Mouse (Mus musculus) 416B (cell line): ENCODE data around the gene Enah.
A peak's percentile ranks its signal among the peaks of the same experiment; 100 is the strongest.

Experiments used
- DNase-seq: peaks from one replicate; pipeline ENCODE4 v3.0.0; 2011; ENCODE audit warnings: low read depth

The Enah gene

GRCm38 (mm10) chr1:181873086-181873920 is 146.5 kb downstream of the Enah start:
- peak; percentile 73 for DNase-seq

- DNase-seq: peak; percentile 88
These were observed 147.2 kb downstream of the Enah start for GRCm38 (mm10) chr1:181872639-181873038.

- peak; percentile 87 for DNase-seq
These were observed 153.1 kb downstream of the Enah start for GRCm38 (mm10) chr1:181866429-181867280.

- DNase-seq: peak; percentile 70
These were observed 153.9 kb downstream of the Enah start for GRCm38 (mm10) chr1:181865863-181866216.

- no peak for DNase-seq
These were observed 154.6 kb downstream of the Enah start for GRCm38 (mm10) chr1:181864971-181865862.

- no peak for DNase-seq
These were observed 156.4 kb downstream of the Enah start for GRCm38 (mm10) chr1:181863431-181863830.

- no peak for DNase-seq
These were observed 157.0 kb downstream of the Enah start for GRCm38 (mm10) chr1:181862676-181863374.

- DNase-seq: peak; percentile 57
These were observed 158.4 kb downstream of the Enah start for GRCm38 (mm10) chr1:181861181-181861902.

- DNase-seq: peak; percentile 100
These were observed 159.1 kb downstream of the Enah start for GRCm38 (mm10) chr1:181860659-181861058.

GRCm38 (mm10) chr1:181856329-181856728 is 163.5 kb downstream of the Enah start:
- DNase-seq: no peak

- DNase-seq: no peak
These were observed 165.0 kb downstream of the Enah start for GRCm38 (mm10) chr1:181854829-181855228.

- no peak for DNase-seq
These were observed 166.6 kb downstream of the Enah start for GRCm38 (mm10) chr1:181853081-181853736.

GRCm38 (mm10) chr1:181852466-181852865 is 167.3 kb downstream of the Enah start:
- DNase-seq: no peak

- no peak for DNase-seq
These were observed 168.1 kb downstream of the Enah start for GRCm38 (mm10) chr1:181851521-181852310.

- no peak for DNase-seq
These were observed 169.3 kb downstream of the Enah start for GRCm38 (mm10) chr1:181850441-181850840.

GRCm38 (mm10) chr1:181848210-181848609 is 171.6 kb downstream of the Enah start:
- no peak for DNase-seq

GRCm38 (mm10) chr1:181847396-181847795 is 172.4 kb downstream of the Enah start:
- DNase-seq: no peak
